Mouse (Mus musculus) MEL (cell line): ENCODE measurements around the gene Gsn. TPM values are rescaled to one million over a fixed set of nuclear protein-coding genes. Genes with fewer than 3 reads are reported as not detected.

Experiments used
- DNase-seq: peaks from one replicate; pipeline ENCODE4 v3.0.0; 2011; ENCODE audit warnings: low read depth, low spot score
- H3K27ac ChIP-seq: 2 replicates; pipeline ENCODE4 v1.5.1; 2012; ENCODE audit warnings: low read depth, mild to moderate bottlenecking, control low read depth, low read length, moderate library complexity; ENCODE audit not compliant: control insufficient read depth
- H3K27me3 ChIP-seq, 2 experiments: fragments of 150-350 bp in 1 of 2; sonication (generic) in 1 of 2; 2 replicates each; pipeline ENCODE4 v1.6.1; 2012; ENCODE audit warnings: low read length in 2 of 2, mild to moderate bottlenecking in 2 of 2, improper control_type of control experiment in 1 of 2, moderate library complexity in 1 of 2; ENCODE audit not compliant: insufficient read depth in 2 of 2, control insufficient read depth in 1 of 2
- H3K36me3 ChIP-seq, 2 experiments: 2 replicates each; pipeline ENCODE4 v1.6.1; 2012 to 2014; ENCODE audit warnings: low read length in 2 of 2, improper control_type of control experiment in 1 of 2, inconsistent platforms in 1 of 2, mild to moderate bottlenecking in 1 of 2; ENCODE audit not compliant: insufficient read depth in 2 of 2, control insufficient read depth in 1 of 2
- H3K4me1 ChIP-seq, 2 experiments: fragments of 150-350 bp in 1 of 2; sonication (generic) in 1 of 2; 2 replicates each; pipeline ENCODE4 v1.6.1; 2012; ENCODE audit warnings: low read length in 2 of 2, improper control_type of control experiment in 1 of 2, mild to moderate bottlenecking in 1 of 2; ENCODE audit not compliant: insufficient read depth in 2 of 2, control insufficient read depth in 1 of 2
- H3K4me3 ChIP-seq, 2 experiments: fragments of 150-350 bp in 1 of 2; sonication (generic) in 1 of 2; 2 replicates each; pipeline ENCODE4 v1.5.1; 2012; ENCODE audit warnings: low read depth in 2 of 2, low read length in 2 of 2, mild to moderate bottlenecking in 2 of 2, moderate library complexity in 2 of 2, control low read depth in 1 of 2, improper control_type of control experiment in 1 of 2; ENCODE audit not compliant: control insufficient read depth in 1 of 2, insufficient read depth in 1 of 2
- H3K79me2 ChIP-seq: 2 replicates; pipeline ENCODE4 v1.6.1; 2012; ENCODE audit warnings: mild to moderate bottlenecking, low read length, moderate library complexity; ENCODE audit not compliant: control insufficient read depth, poor library complexity, insufficient read depth
- H3K9ac ChIP-seq: 2 replicates; pipeline ENCODE4 v1.6.1; 2012; ENCODE audit warnings: low read depth, mild to moderate bottlenecking, control low read depth, low read length, moderate library complexity; ENCODE audit not compliant: control insufficient read depth, poor library complexity, severe bottlenecking
- H3K9me3 ChIP-seq: fragments of 150-350 bp; sonication (generic); replicated peaks from 2 replicates; pipeline ENCODE4 v1.6.1; 2012; ENCODE audit warnings: mild to moderate bottlenecking, low read length, improper control_type of control experiment, moderate library complexity; ENCODE audit not compliant: insufficient read depth
- BHLHE40 ChIP-seq: IDR thresholded peaks from 2 replicates; pipeline ENCODE4 v1.6.1; 2012; ENCODE audit warnings: low read depth, mild to moderate bottlenecking, inconsistent platforms, low read length, improper control_type of control experiment, borderline replicate concordance
- CTCF ChIP-seq, 3 experiments: IDR thresholded peaks in 2 of 3; conservative IDR thresholded peaks in 1 of 3; 2 replicates each; pipeline ENCODE4 v1.5.1; 2011 to 2012; ENCODE audit warnings: low read length in 3 of 3, low read depth in 2 of 3, mild to moderate bottlenecking in 2 of 3, improper control_type of control experiment in 1 of 3, inconsistent platforms in 1 of 3, mixed read lengths in 1 of 3, moderate library complexity in 1 of 3; ENCODE audit not compliant: control insufficient read depth in 1 of 3, insufficient read depth in 1 of 3, poor library complexity in 1 of 3, severe bottlenecking in 1 of 3
- ELF1 ChIP-seq: IDR thresholded peaks from 2 replicates; pipeline ENCODE4 v1.6.1; 2014; ENCODE audit warnings: low read depth, mild to moderate bottlenecking, inconsistent platforms, low read length, improper control_type of control experiment, moderate library complexity
- ETS1 ChIP-seq: IDR thresholded peaks from 2 replicates; pipeline ENCODE4 v1.6.1; 2012; ENCODE audit warnings: low read depth, mild to moderate bottlenecking, inconsistent platforms, low read length, improper control_type of control experiment, moderate library complexity
- GABPA ChIP-seq: IDR thresholded peaks from 2 replicates; pipeline ENCODE4 v1.6.1; 2012; ENCODE audit warnings: low read depth, mild to moderate bottlenecking, inconsistent platforms, low read length, improper control_type of control experiment, moderate library complexity
- GATA1 ChIP-seq: IDR thresholded peaks from 2 replicates; pipeline ENCODE4 v1.6.1; 2011; ENCODE audit warnings: low read depth, low read length, improper control_type of control experiment
- HCFC1 ChIP-seq: IDR thresholded peaks from 2 replicates; pipeline ENCODE4 v1.6.1; 2012; ENCODE audit warnings: low read depth, mild to moderate bottlenecking, inconsistent platforms, low read length, improper control_type of control experiment, moderate library complexity
- JUND ChIP-seq: IDR thresholded peaks from 2 replicates; pipeline ENCODE4 v1.6.1; 2011; ENCODE audit warnings: low read depth, mild to moderate bottlenecking, improper control_type of control experiment, low read length
- KAT2A ChIP-seq: conservative IDR thresholded peaks from 2 replicates; pipeline ENCODE4 v1.6.1; 2012; ENCODE audit warnings: low read depth, low read length, improper control_type of control experiment, inconsistent platforms
- MAFK ChIP-seq: IDR thresholded peaks from 2 replicates; pipeline ENCODE4 v1.6.1; 2011; ENCODE audit warnings: low read depth, mild to moderate bottlenecking, low read length, improper control_type of control experiment, borderline replicate concordance
- MEF2A ChIP-seq: IDR thresholded peaks from 2 replicates; pipeline ENCODE4 v1.6.1; 2014; ENCODE audit warnings: low read depth, mild to moderate bottlenecking, inconsistent platforms, low read length, improper control_type of control experiment; ENCODE audit not compliant: poor library complexity, insufficient replicate concordance, severe bottlenecking; ENCODE audit errors: extremely low read depth
- MXI1 ChIP-seq: IDR thresholded peaks from 2 replicates; pipeline ENCODE4 v1.6.1; 2011; ENCODE audit warnings: mild to moderate bottlenecking, low read depth, low read length, improper control_type of control experiment
- POLR2AphosphoS2 ChIP-seq: IDR thresholded peaks from 2 replicates; pipeline ENCODE4 v1.6.1; 2011; ENCODE audit warnings: low read length, improper control_type of control experiment
- POLR2AphosphoS5 ChIP-seq: IDR thresholded peaks from 2 replicates; pipeline ENCODE4 v1.6.1; 2012; ENCODE audit warnings: low read depth, borderline replicate concordance, mild to moderate bottlenecking, inconsistent platforms, low read length, moderate library complexity, mixed read lengths
- RCOR1 ChIP-seq: IDR thresholded peaks from 2 replicates; pipeline ENCODE4 v1.6.1; 2012; ENCODE audit warnings: low read depth, mild to moderate bottlenecking, inconsistent platforms, low read length, improper control_type of control experiment
- SIN3A ChIP-seq: IDR thresholded peaks from 2 replicates; pipeline ENCODE4 v1.6.1; 2012; ENCODE audit warnings: low read length, improper control_type of control experiment, inconsistent platforms
- TAL1 ChIP-seq: IDR thresholded peaks from 2 replicates; pipeline ENCODE4 v1.6.1; 2012; ENCODE audit warnings: mild to moderate bottlenecking, inconsistent platforms, low read length, moderate library complexity, mixed read lengths
- TCF12 ChIP-seq: IDR thresholded peaks from 2 replicates; pipeline ENCODE4 v1.6.1; 2014; ENCODE audit warnings: low read depth, mild to moderate bottlenecking, inconsistent platforms, low read length, improper control_type of control experiment, moderate library complexity
- UBTF ChIP-seq: IDR thresholded peaks from 2 replicates; pipeline ENCODE4 v1.6.1; 2012; ENCODE audit warnings: low read depth, mild to moderate bottlenecking, inconsistent platforms, low read length, improper control_type of control experiment, moderate library complexity, borderline replicate concordance; ENCODE audit not compliant: insufficient read depth
- USF2 ChIP-seq, 2 experiments: IDR thresholded peaks; 2 replicates each; pipeline ENCODE4 v1.6.1; 2011 to 2012; ENCODE audit warnings: improper control_type of control experiment in 2 of 2, low read length in 2 of 2, borderline replicate concordance in 1 of 2, inconsistent platforms in 1 of 2, low read depth in 1 of 2, mild to moderate bottlenecking in 1 of 2; ENCODE audit not compliant: insufficient read depth in 1 of 2
- ZC3H11A ChIP-seq: IDR thresholded peaks from 2 replicates; pipeline ENCODE4 v1.6.1; 2012; ENCODE audit warnings: low read depth, mild to moderate bottlenecking, inconsistent platforms, low read length, improper control_type of control experiment
- ZMIZ1 ChIP-seq: IDR thresholded peaks from 2 replicates; pipeline ENCODE4 v1.6.1; 2012; ENCODE audit warnings: low read depth, mild to moderate bottlenecking, inconsistent platforms, low read length, improper control_type of control experiment, moderate library complexity
- polyA plus RNA-seq, 2 experiments: library from polyadenylated mRNA; stranded (reverse) in 1 of 2; unstranded in 1 of 2; fragments of >175 nt in 1 of 2; fragments of >200 nt in 1 of 2; gene quantifications; 2 replicates each; pipeline versions ENCODE4 v1.2.1 to v1.2.4; 2012; ENCODE audit warnings: low replicate concordance in 2 of 2, low read depth in 1 of 2; ENCODE audit not compliant: insufficient read length in 2 of 2, insufficient read depth in 1 of 2, missing spikeins in 1 of 2
- total RNA-seq: library from RNA; depleted of rRNA; stranded (reverse); fragments of 300-350 nt; gene quantifications from 2 replicates; pipeline ENCODE4 v1.2.3, GENCODE M21; 2012

The Gsn gene
- total and polyA plus RNA-seq, 3 experiments: 8.0 to 8.2 TPM; not detected in 1

- TF ChIP-seq HCFC1 (0 out of 2 replicates have a peak, but pooled peaks have one; percentile 5), POLR2AphosphoS5 (no peak; the same call in 1 of the 2 replicates), ZC3H11A (no peak), MEF2A (no peak), POLR2AphosphoS2 (peak; percentile 84; the same call in 1 of the 2 replicates), KAT2A (no peak), ELF1 (no peak), USF2 (IDR thresholded peaks at IDR 0.05; ENCODE audit: borderline replicate concordance in 1 of 2, insufficient read depth in 1 of 2, low read depth in 1 of 2, low read length in 2 of 2) (no peak), UBTF (peak; percentile 68; the same call in 1 of the 2 replicates), GATA1 (peak; percentile 84), SIN3A (peak; percentile 73), ETS1 (peak; percentile 62; the same call in 1 of the 2 replicates), RCOR1 (0 out of 2 replicates have a peak, but pooled peaks have one; percentile 5), ZMIZ1 (no peak; the same call in 1 of the 2 replicates)
These were observed 80.5 kb downstream of the Gsn start, which contains the start of gene Stom (continued) for GRCm38 (mm10) chr2:35336388-35337280.

- peaks cover 8 to 14% of the 10 kb centered on the region in 2 experiments for H3K4me1 ChIP-seq
- DNase-seq: no peak
- H3K9me3 ChIP-seq: no peaks in the 10 kb centered on the region
- H3K36me3 ChIP-seq: peaks cover 0 to 25% of the 10 kb centered on the region in 2 experiments; a peak in 2 of 4 replicates
- no peak overlapping the region for H3K27ac ChIP-seq
- H3K79me2 ChIP-seq: peaks cover 6% of the 10 kb centered on the region
- H3K4me3 ChIP-seq: peak overlapping the region; percentile 66 to 68
- no peak for TF ChIP-seq GABPA
- TF ChIP-seq MAFK: no peak
- TF ChIP-seq TCF12: no peak
- TF ChIP-seq BHLHE40: no peak
- TF ChIP-seq MXI1: no peak
- TF ChIP-seq USF2 (IDR thresholded peaks at IDR 0.05; ENCODE audit: borderline replicate concordance in 1 of 2, insufficient read depth in 1 of 2, low read depth in 1 of 2, low read length in 2 of 2): no peak
- TF ChIP-seq UBTF: no peak
- no peak for TF ChIP-seq KAT2A
- no peak for TF ChIP-seq TAL1
- TF ChIP-seq ZMIZ1: no peak
- no peak for TF ChIP-seq JUND
- no peak for TF ChIP-seq CTCF (IDR thresholded peaks at IDR 0.05 in 2 of 3, conservative IDR thresholded peaks at IDR 0.05 in 1 of 3; ENCODE audit: control insufficient read depth in 1 of 3, insufficient read depth in 1 of 3, low read depth in 2 of 3, low read length in 3 of 3, poor library complexity in 1 of 3, severe bottlenecking in 1 of 3)
- H3K9ac ChIP-seq: peak overlapping the region; percentile 48
- H3K27me3 ChIP-seq: no peaks in the 10 kb centered on the region
These were observed 81.2 kb downstream of the Gsn start for GRCm38 (mm10) chr2:35337419-35337818.
